Mouse (Mus musculus) monocyte, adult 2 months (primary cell): ENCODE results near the gene Prph.
"Not testable (repeated sequence)": the region's sequence is repeated elsewhere in the genome, so short reads cannot be mapped to it uniquely, and the experiment has no call there.

ENCODE experiments used
- DNase-seq, 2 experiments: peaks; one replicate each; pipeline ENCODE4 v3.0.0; 2022; ENCODE audit warnings: low spot score in 2 of 2, low read depth in 1 of 2

Prph gene

GRCm38 (mm10) chr15:99074600-99075333 lies 19.8 kb downstream of the Prph start:
- DNase-seq = peak; percentile 93 to 95

GRCm38 (mm10) chr15:99076011-99076410 lies 21.0 kb downstream of the Prph start:
- DNase-seq = not testable (repeated sequence)

GRCm38 (mm10) chr15:99078181-99078910 lies 23.4 kb downstream of the Prph start:
- no peak for DNase-seq

GRCm38 (mm10) chr15:99079804-99080203 lies 24.8 kb downstream of the Prph start:
- DNase-seq = no peak

DNA sequence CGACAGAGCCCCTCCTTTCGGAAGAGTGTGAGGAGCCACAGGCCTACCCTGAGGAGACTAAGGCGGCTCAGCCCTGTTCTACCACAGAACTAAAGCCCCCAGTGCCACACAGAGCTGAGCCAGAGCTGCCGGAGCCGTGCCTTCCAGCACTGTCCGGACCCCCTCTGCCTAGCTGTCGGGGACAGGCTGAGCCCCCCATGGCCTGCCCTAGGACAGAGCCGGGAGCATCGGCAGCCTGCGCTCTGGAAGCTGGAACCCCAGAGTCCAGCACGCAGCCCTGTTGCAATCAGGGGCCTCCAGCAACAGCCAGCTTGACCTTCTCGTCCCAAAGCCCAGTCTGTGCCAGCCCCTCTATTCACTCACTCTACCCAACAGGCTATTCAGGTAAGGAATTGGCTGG lies 27.3 kb downstream of the Prph start:
- no peak for DNase-seq

DNA sequence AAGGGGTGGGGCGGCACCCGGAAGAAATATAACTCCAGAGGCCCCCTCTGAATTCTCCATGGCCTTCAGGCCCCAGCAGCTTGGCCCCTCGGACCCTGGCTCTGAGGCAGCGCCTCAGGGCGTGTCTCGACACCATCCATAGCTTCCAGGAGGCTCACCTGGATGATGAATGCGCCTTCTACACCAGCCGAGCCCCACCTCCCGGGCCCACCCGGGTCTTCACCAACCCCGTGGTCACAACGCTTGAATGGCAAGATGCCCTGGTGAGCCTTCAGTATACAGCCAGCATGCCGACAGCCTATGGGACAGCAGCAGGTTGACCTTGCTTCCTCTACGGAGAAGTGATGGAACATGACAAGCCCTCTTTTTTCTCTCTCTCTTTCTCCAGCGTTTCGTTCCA lies 27.9 kb downstream of the Prph start:
- no peak for DNase-seq

- no peak for DNase-seq
These were observed 28.3 kb downstream of the Prph start for GRCm38 (mm10) chr15:99083258-99083657.

- no peak for DNase-seq
These were observed 29.0 kb downstream of the Prph start for GRCm38 (mm10) chr15:99083867-99084557.

DNA sequence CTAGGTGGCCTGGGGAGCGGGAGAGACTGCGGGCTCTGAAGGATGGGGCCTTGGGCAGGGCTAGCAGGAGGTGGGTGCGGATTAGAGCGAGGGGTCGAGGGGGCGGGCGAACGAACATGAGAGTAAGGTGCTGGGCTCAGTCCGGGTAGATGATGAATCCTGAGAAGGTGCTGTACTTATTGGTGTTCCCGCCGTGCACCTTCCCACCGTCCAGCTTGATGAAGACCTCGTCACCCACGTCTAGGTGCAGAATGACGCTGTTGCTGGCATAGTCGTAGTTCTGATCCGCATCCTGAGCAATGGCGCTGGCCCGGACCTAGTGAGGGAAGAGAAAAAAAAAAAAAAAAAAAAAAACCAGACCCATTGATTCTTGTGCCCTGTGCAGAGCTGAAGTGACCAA lies 29.6 kb downstream of the Prph start:
- DNase-seq = no peak

GRCm38 (mm10) chr15:99085997-99086396 lies 31.0 kb downstream of the Prph start:
- no peak for DNase-seq

DNA sequence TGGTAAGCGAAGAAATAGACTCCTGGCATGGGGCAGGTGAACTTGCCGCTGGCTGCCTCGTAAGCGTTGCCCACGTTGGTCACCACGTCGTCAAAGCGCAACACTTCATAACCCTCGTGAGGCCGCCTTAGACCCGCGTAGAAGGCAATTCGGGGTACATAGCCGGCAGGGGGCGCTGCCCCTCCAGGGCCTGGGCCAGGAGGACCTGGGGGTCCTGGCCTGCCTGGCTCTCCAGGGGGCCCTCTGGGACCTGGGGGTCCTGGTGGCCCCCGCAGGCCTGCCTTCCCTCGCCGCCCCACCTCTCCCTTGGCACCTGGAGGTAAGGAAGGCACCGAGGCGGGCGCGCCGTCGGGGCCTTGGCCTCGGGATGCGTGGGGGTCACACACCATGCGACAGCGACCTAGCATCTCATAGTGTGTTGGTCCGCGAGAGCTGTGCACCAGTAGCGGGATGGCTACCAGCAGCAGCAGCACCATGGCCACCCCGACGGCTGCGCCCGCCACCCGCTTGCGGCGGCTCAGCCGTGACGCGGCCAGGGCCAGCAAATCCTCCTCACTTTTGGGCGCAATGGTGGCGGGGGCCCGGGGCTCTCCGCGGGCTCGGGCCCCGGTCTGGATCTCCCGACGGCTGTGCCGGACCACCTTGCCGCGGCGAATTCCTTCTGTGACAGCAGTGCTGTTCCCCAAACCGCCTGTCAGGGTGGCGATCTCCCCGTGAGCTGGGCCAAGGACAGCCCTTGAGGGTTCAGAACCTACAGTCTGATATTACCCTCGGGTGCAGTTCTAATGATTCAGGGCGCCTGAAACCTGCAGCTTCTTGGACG lies 32.5 kb downstream of the Prph start, which contains the start of gene C1ql4:
Gene C1ql4, minus strand, starts transcription at position 565 of the 823 bp plus-strand sequence.
- DNase-seq = no peak

GRCm38 (mm10) chr15:99088292-99088691 lies 33.3 kb downstream of the Prph start:
- DNase-seq = peak; percentile 34 to 64

DNA sequence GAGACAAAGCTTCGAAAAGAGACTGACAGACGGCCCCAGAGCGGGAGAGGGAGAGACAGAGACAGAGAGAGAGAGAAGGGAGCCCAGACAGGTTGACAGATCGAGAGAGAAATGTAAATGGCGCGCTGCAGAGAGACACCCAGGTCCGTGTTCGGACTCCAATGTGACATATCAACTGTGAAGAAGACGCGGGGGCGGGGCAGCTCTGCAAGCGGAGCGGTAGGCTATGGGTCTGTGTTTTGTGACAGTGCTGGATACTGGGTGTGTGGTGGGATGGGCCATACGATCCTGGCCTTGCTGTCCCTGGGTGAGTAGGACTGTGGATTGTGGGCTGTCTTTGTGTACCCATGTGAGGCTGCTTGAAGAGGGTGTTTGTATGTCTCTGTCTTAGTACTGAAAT lies 34.1 kb downstream of the Prph start:
- DNase-seq = no peak

- no peak for DNase-seq
These were observed 37.9 kb downstream of the Prph start, which contains the start of gene Dnajc22 for GRCm38 (mm10) chr15:99092870-99093269. Gene Dnajc22, plus strand, starts transcription at chr15:99093170.

DNA sequence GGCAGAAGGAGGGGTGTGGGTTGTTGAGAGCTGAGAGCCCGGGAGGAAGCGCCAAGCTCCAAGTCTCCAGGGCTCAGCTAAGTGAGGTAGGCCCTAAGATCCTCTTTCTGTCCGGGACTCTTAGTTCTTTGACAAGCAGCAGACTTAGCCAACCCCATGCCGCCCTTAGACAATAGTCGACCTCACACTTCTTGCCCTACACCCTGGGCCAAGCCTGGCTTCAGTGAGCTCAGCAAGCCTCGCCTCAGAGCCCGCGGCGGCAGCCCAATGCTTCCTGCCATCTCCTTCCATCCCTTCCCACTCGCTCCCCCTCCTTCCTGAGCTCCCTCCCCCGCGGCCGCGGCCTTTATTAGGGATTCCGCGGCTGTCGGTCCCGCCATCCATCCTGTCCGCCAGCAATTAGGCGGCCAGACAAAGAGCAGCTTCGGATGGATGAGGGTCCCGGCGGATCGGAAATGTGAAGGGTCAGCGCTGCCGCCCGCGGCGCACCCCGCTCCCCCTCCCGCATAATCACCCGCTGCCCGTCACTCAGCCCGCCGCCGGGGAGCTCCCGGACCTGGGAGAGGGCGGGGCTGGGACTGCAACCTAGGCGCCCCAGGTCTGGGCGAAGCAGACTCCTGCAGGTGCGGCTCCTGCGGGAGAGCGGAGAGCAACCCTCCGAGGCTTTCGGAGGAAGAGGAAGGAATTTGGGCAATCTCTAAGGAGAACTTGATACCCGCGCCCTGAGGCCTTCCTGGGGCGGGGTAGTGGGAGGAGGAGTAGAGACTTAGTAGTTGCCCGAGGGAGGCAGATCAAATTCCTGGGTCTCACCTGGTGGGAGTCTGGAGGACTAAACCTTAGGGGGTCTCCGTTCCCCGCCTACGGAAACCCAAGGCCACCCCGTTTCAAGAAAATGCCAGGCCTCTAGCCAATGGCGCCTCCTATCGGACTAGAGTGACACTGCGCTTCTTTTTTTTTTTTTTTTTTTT lies 38.6 kb downstream of the Prph start:
- peak; percentile 31 to 64 for DNase-seq

DNA sequence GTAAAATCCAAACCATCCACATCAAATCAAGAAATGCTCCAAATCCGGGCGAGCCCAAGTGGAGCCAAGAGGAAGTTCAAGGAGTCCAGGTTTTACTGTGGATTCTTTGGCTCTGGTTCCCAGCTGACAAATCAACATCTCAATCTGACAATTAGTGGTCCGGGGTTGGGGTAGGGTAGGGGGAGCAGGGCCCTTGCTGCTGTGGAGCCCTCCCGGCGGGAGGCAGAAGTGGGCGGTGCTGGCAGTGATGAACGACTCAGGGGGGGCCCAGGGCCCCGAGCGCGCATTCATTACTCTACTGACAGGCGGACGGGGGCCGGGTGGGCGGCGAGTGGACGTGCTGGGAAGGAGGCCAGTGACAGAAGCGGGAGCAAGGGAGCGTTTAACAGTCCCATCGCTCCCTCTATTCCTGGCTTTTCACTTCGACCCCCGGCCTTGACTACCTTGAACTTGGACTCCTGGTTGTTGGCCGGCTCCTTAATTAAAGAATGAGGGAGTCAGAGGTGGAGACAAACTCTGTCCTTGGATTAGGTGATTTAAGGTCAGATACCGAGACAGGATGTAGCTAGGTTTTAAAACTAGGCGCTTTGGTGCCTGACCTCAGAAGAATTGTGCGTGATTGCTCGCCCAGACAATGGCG lies 39.8 kb downstream of the Prph start:
- DNase-seq = no peak

- no peak for DNase-seq
These were observed 40.4 kb downstream of the Prph start for GRCm38 (mm10) chr15:99095356-99095755.

- no peak for DNase-seq
These were observed 41.3 kb downstream of the Prph start for GRCm38 (mm10) chr15:99096061-99096793.
